Mouse (Mus musculus): ENCODE data around the gene Dhx57.

- no peak for TF ChIP-seq CTCF (IDR thresholded peaks at IDR 0.05; ENCODE audit: control insufficient read depth, insufficient read depth, low read length)
- TF ChIP-seq POLR2A (IDR thresholded peaks at IDR 0.05; ENCODE audit: borderline replicate concordance, control insufficient read depth, low read depth, low read length) = no peak
These were observed 5.8 kb downstream of the Dhx57 start for GRCm38 (mm10) chr17:80284446-80284845.

Measured in bone marrow, adult 2 months (tissue).